11 mouse cellular contexts compared by ENCODE assay signal in genomic region chr13:60497714-60498400, GRCm38 (mm10).
A peak's percentile ranks its signal among the peaks of the same experiment; 100 is the strongest.
DNase-seq lines count a peak whose midpoint lies in the region; ATAC-seq and TF ChIP-seq lines count a peak whose summit lies in the region.
"Had no signal": no experiment of that assay in that cellular context is flagged by ENCODE, and none has a peak within 500 bp of the region (broad histone marks: within the 10 kb centered on the region; RNA-seq: fewer than 3 reads in every experiment).

No protein-coding gene starts in this region.

- in situ Hi-C loops in Patski (cut with MboI; ENCODE audit: low pct_unique_long_range_greater_than_20kb), result no loop called here

- peak; percentile 78 for ATAC-seq in Patski
- peak; percentile 71; the same call in 1 of the 2 replicates for ATAC-seq in liver, embryonic 12.5 days
- ATAC-seq in forebrain, embryonic 15.5 days (replicated peaks), result no peak

- H3K9ac ChIP-seq in liver, embryonic 12.5 days, result no peak overlapping the region
- H3K9ac ChIP-seq in forebrain, embryonic 15.5 days (replicated peaks), result no peak overlapping the region
- H3K9ac ChIP-seq: heart, embryonic 15.5 days had no signal

- POLR2A ChIA-PET in Patski (lab: Charles Lee), result no interaction called here

- no peaks in the 10 kb centered on the region for H3K36me3 ChIP-seq in liver, embryonic 12.5 days
- no peaks in the 10 kb centered on the region for H3K36me3 ChIP-seq in forebrain, embryonic 15.5 days
- H3K36me3 ChIP-seq: heart, embryonic 15.5 days had no signal

- H3K4me3 ChIP-seq in liver, embryonic 12.5 days, result no peak overlapping the region
- H3K4me3 ChIP-seq in forebrain, embryonic 15.5 days, result no peak overlapping the region
- H3K4me3 ChIP-seq: heart, embryonic 15.5 days had no signal

- H3K4me2 ChIP-seq in liver, embryonic 12.5 days, result peak overlapping the region; percentile 12; the same call in 1 of the 2 replicates
- H3K4me2 ChIP-seq in forebrain, embryonic 15.5 days (replicated peaks), result no peak overlapping the region
- H3K4me2 ChIP-seq: heart, embryonic 15.5 days had no signal

- no peaks in the 10 kb centered on the region for H3K27me3 ChIP-seq in Patski
- H3K27me3 ChIP-seq in liver, embryonic 12.5 days (replicated peaks), result no peaks in the 10 kb centered on the region
- no peaks in the 10 kb centered on the region for H3K27me3 ChIP-seq in forebrain, embryonic 15.5 days
- H3K27me3 ChIP-seq: heart, embryonic 15.5 days had no signal

- intact Hi-C loops in left cerebral cortex, postnatal 10 days (cut with DNase I), result no loop called here

- 66% methylated on average over 18 of the region's 18 CpGs for WGBS in liver, embryonic 12.5 days (ENCODE audit: insufficient replicate concordance)
- 38% methylated on average over 18 of the region's 18 CpGs for WGBS in forebrain, embryonic 15.5 days

- H3K27ac ChIP-seq in liver, embryonic 12.5 days, result no peak overlapping the region
- no peak overlapping the region for H3K27ac ChIP-seq in forebrain, embryonic 15.5 days (replicated peaks)
- H3K27ac ChIP-seq: heart, embryonic 15.5 days had no signal

- no peaks in the 10 kb centered on the region for H3K4me1 ChIP-seq in liver, embryonic 12.5 days
- H3K4me1 ChIP-seq in forebrain, embryonic 15.5 days, result no peaks in the 10 kb centered on the region

- CTCF ChIA-PET in Patski (lab: Charles Lee), result interaction anchor here (0.9 to 1.9 kb wide), 6 partner anchors 11 to 248 kb away, joined by 3 to 10 read pairs (median 3); no protein-coding TSS in a partner anchor

- no peak for TF ChIP-seq CTCF in Patski (IDR thresholded peaks at IDR 0.05)

- peak; percentile 44 for DNase-seq in adrenal gland, postnatal 14 days
- no peak for DNase-seq in adrenal gland, adult 18-20 months (ENCODE audit: low spot score in 2 of 2)
- DNase-seq in Patski (ENCODE audit: low read depth, low spot score), result peak; percentile 47
- DNase-seq in kidney, adult 18-20 months, result peak; percentile 83
- no peak for DNase-seq in heart, adult 8-10 months (ENCODE audit: low spot score)
- no peak for DNase-seq in left cerebral cortex, postnatal 10 days (ENCODE audit: extremely low spot score in 1 of 2, low spot score in 2 of 2)
- DNase-seq: lung, adult 18-20 months; thymus, postnatal 14 days had no signal

- H3K9me3 ChIP-seq in liver, embryonic 12.5 days (replicated peaks), result no peaks in the 10 kb centered on the region
- H3K9me3 ChIP-seq in forebrain, embryonic 15.5 days, result no peaks in the 10 kb centered on the region
- H3K9me3 ChIP-seq: heart, embryonic 15.5 days had no signal

Comparison
In these comparisons a context has a peak if more than half of its experiments do, and no peak if none do; other contexts are left out.
1. DNase-seq: peak in adrenal gland, postnatal 14 days (single experiment), Patski (single experiment) and kidney, adult 18-20 months (single experiment); none in adrenal gland, adult 18-20 months (0 of 2), heart, adult 8-10 months (single experiment) and left cerebral cortex, postnatal 10 days (0 of 2).